Mouse (Mus musculus) ES-E14 (cell line): ENCODE measurements at regions not wholly inside any gene's neighbourhood (a gene's known extent, or its start where the extent isn't known, plus 50 kb on each side); places are given as distances from the start of the nearest gene placed in this dataset.

Experiments used
- DNase-seq: peaks from one replicate; pipeline ENCODE4 v3.0.0-alpha.2; 2013; ENCODE audit warnings: low read depth, low spot score
- H3K27ac ChIP-seq: 2 replicates; pipeline ENCODE4 v1.5.1; 2012; ENCODE audit warnings: low read depth, mild to moderate bottlenecking, low read length, moderate library complexity, mixed read lengths; ENCODE audit not compliant: poor library complexity, insufficient read depth, severe bottlenecking
- H3K36me3 ChIP-seq: 2 replicates; pipeline ENCODE4 v1.6.1; 2012; ENCODE audit warnings: mild to moderate bottlenecking, low read length, moderate library complexity, mixed read lengths; ENCODE audit not compliant: control insufficient read depth, poor library complexity, insufficient read depth, severe bottlenecking
- H3K4me1 ChIP-seq, 2 experiments: fragments of 150-350 bp in 1 of 2; sonication (generic) in 1 of 2; 2 replicates each; pipeline ENCODE4 v1.6.1; 2012; ENCODE audit warnings: low read length in 2 of 2, mild to moderate bottlenecking in 1 of 2, mixed read lengths in 1 of 2; ENCODE audit not compliant: control insufficient read depth in 2 of 2, insufficient read depth in 2 of 2, poor library complexity in 1 of 2
- H3K4me3 ChIP-seq, 2 experiments: fragments of 150-350 bp in 1 of 2; sonication (generic) in 1 of 2; 2 replicates each; pipeline ENCODE4 v1.5.1; 2012; ENCODE audit warnings: low read length in 2 of 2, low read depth in 1 of 2, mild to moderate bottlenecking in 1 of 2, mixed read lengths in 1 of 2; ENCODE audit not compliant: insufficient read depth in 1 of 2, poor library complexity in 1 of 2, severe bottlenecking in 1 of 2
- H3K9ac ChIP-seq: 2 replicates; pipeline ENCODE4 v1.6.1; 2012; ENCODE audit warnings: low read depth, mild to moderate bottlenecking, low read length, mixed read lengths; ENCODE audit not compliant: poor library complexity, insufficient read depth, severe bottlenecking
- H3K9me3 ChIP-seq: fragments of 150-350 bp; sonication (generic); 2 replicates; pipeline ENCODE4 v1.6.1; 2012; ENCODE audit warnings: low read depth, mild to moderate bottlenecking, low read length; ENCODE audit not compliant: control insufficient read depth, insufficient read depth
- CHD2 ChIP-seq: IDR thresholded peaks from 2 replicates; pipeline ENCODE4 v1.6.1; 2014; ENCODE audit warnings: mild to moderate bottlenecking, low read depth, low read length, inconsistent platforms
- HCFC1 ChIP-seq: IDR thresholded peaks from 2 replicates; pipeline ENCODE4 v1.6.1; 2012; ENCODE audit warnings: low read length, inconsistent platforms, borderline replicate concordance; ENCODE audit not compliant: insufficient read depth
- MAFK ChIP-seq: IDR thresholded peaks from 2 replicates; pipeline ENCODE4 v1.6.1; 2014; ENCODE audit warnings: mild to moderate bottlenecking, low read depth, low read length, inconsistent platforms; ENCODE audit not compliant: insufficient read depth
- ZC3H11A ChIP-seq: IDR thresholded peaks from 2 replicates; pipeline ENCODE4 v1.6.1; 2012; ENCODE audit warnings: low read depth, mild to moderate bottlenecking, inconsistent platforms, low read length, borderline replicate concordance
- ZNF384 ChIP-seq: IDR thresholded peaks from 2 replicates; pipeline ENCODE4 v1.6.1; 2012; ENCODE audit warnings: low read depth, low read length, inconsistent platforms
- in situ Hi-C, 2 experiments: fragments of 600-800 bp; cut with MboI; formaldehyde crosslinking; loops; one replicate each; pipeline ENCODE4 v1.15.1; 2025; ENCODE audit warnings: low sequenced_read_pairs in 2 of 2, inconsistent platforms in 1 of 2; ENCODE audit not compliant: unreplicated experiment in 2 of 2

DNA sequence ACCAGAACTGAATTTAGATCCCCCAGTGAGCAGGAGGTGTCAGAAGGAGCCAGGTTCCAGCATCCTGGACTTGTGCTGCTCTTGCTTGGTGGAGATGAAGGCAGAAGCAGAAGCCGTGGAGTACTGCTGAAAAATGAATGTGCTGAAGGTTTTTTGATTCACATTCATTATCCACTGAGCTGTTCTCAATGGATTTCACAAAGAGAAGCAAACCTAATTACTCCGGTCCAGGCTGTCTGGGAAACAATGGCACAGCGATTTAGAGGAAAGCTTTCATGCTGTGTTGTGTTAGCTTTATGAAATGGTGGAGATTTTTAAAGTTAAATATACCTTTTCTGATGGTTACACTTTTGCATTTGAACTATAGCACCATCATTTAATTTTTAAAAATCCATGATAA, 535.3 kb upstream of the Adgrl3 start:
- Histone ChIP-seq H3K27ac (no peak overlapping the region), H3K4me3 (no peak overlapping the region), H3K9me3 (no peaks in the 10 kb centered on the region), H3K36me3 (no peaks in the 10 kb centered on the region), H3K9ac (no peak overlapping the region), H3K4me1 (no peaks in the 10 kb centered on the region)
- in situ Hi-C loops: no loop called here
- TF ChIP-seq MAFK (no peak), ZNF384 (no peak), CHD2 (no peak), HCFC1 (no peak), ZC3H11A (no peak)
- DNase-seq: no peak

DNA sequence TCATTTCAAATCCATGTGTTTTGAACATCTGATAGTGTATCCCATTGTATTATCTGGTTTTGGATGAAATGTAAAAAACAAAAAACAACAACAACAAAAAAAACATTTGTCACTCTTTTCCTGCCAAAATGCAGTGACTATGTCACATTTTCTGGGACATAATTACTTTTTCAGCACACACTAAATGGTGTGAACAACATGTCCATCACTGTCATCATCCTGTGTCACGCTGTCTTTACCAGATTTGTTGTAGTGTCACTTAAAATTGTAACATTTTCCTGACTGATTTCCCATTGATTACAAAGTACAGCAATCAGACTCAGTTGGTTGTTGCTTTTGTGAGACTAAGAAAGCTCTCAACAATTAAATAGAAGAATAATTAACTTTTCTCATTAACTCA, 531.6 kb upstream of the Adgrl3 start:
- Histone ChIP-seq H3K27ac (no peak overlapping the region), H3K4me3 (no peak overlapping the region), H3K9me3 (no peaks in the 10 kb centered on the region), H3K36me3 (no peaks in the 10 kb centered on the region), H3K9ac (no peak overlapping the region), H3K4me1 (no peaks in the 10 kb centered on the region)
- in situ Hi-C loops: no loop called here
- DNase-seq: no peak
- no peak for TF ChIP-seq HCFC1

DNA sequence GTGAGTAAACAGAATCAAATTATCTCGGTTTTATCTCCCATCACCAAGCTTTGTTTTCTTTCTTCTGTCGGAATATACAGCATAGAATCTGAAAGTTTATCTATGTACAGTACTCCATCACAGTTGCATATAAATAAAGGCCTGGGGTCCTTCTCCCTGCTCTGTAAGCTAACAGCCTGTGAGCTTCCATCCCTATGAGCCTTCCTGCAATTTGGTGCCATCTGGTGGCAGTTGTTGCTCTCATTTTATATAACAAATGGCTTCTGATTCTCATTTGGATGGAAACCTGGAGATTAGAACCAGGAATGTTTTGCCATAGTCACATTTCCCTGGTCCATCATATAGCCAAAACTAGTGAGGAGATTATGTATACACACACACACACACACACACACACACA, 511.3 kb upstream of the Adgrl3 start:
- no peaks in the 10 kb centered on the region for H3K36me3 ChIP-seq
- H3K27ac ChIP-seq: no peak overlapping the region
- H3K9ac ChIP-seq: no peak overlapping the region
- H3K4me1 ChIP-seq: no peaks in the 10 kb centered on the region
- H3K9me3 ChIP-seq: no peaks in the 10 kb centered on the region
- in situ Hi-C loops: no loop called here
- H3K4me3 ChIP-seq: no peak overlapping the region
- peak; percentile 16 for DNase-seq
- TF ChIP-seq ZC3H11A: peak; percentile 38; the same call in 1 of the 2 replicates
- TF ChIP-seq CHD2: no peak

DNA sequence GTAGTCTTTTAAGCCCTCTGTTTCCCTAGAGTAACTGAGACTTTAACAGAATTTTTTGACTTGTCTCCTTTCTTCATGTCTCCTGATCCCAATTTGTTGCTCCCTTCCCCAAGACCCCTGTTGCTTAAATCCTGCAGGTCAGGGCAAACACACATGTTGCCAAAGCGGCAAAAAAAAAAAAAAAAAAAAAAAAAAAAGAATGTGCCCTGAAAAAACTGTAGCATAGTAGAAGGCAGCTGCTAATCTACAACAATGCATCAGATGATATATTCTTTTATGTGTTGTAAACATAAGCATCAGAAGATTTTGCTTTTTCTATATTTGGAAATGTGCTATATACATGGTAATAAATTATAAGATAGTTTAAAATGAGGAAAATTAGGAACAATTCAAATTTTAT, 479.9 kb upstream of the Adgrl3 start:
- H3K9me3 ChIP-seq: no peaks in the 10 kb centered on the region
- H3K4me1 ChIP-seq: no peaks in the 10 kb centered on the region
- H3K27ac ChIP-seq: no peak overlapping the region
- no peaks in the 10 kb centered on the region for H3K36me3 ChIP-seq
- no peak for DNase-seq
- TF ChIP-seq ZNF384 (0 out of 2 replicates have a peak, but pooled peaks have one; percentile 59), MAFK (no peak), ZC3H11A (no peak), CHD2 (no peak), HCFC1 (no peak)
- no peak overlapping the region for H3K4me3 ChIP-seq
- in situ Hi-C loops: no loop called here
- no peak overlapping the region for H3K9ac ChIP-seq

DNA sequence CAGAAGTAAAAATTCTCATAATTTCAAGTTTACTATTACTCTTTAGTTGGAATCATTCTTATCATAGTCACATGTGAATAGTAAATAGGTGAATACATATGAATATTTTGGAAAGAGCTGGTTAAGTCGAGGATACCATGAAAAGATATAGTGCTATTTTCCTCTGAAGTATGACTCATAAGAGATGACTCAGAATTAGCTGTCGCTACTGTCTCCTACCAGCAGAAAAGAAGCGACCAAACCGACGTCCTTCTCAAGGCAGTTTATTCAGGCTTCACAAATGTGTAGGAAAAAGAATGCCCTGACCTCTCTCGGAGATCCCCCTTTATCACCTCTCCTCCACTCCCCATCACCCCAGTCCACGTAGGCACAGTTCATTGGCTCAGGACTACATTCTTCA, 468.3 kb upstream of the Adgrl3 start:
- TF ChIP-seq HCFC1: no peak
- no peak for DNase-seq
- Histone ChIP-seq H3K4me3 (no peak overlapping the region), H3K9ac (no peak overlapping the region), H3K4me1 (no peaks in the 10 kb centered on the region), H3K36me3 (no peaks in the 10 kb centered on the region), H3K27ac (no peak overlapping the region), H3K9me3 (no peaks in the 10 kb centered on the region)
- in situ Hi-C loops: no loop called here
